Mouse (Mus musculus): ENCODE data around the gene Upk1a.
A peak's percentile ranks its signal among the peaks of the same experiment; 100 is the strongest.

Gene Upk1a

DNA sequence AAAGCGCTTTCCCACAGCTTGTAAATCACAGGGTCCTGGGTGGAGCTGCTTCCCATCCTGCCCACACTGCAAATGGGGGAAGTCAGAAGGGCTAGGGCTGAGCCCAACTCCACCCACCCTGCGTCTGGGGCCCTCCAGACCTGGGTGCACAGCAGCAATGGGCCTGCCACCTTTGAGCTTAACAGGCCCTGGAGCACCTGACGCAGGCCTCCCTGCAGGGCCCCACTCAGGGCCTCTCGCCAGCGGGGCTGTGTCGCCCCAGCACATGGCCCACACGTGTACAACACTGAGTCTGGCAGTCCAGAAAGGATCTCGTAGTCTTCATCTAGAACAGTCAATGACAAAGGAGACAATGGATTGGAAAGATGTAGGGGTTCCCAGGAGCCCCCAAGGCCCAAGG lies 32.7 kb downstream of the Upk1a start:
- no peak for DNase-seq (ENCODE audit: low read depth, low spot score)

DNA sequence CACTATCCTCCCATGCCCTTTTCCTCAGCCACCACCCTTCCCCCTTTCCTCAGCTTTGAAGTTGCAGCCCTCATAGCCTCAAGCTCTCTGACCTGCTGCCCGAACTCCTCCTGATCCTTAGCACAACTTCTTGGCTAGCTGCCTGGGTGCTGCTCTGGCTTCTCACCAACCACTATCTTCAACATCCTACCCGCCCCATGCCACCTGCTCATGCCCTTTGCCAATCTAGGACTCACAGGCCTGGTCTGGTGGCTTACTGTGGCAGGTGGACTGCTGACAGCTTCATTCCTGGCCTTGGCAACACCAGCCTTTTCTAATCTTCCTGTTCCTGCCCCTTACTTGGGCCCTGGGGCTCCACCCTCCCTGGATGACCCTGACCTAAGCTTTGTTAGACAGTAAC lies 39.7 kb downstream of the Upk1a start:
- no peak for DNase-seq (ENCODE audit: low read depth, low spot score)

DNA sequence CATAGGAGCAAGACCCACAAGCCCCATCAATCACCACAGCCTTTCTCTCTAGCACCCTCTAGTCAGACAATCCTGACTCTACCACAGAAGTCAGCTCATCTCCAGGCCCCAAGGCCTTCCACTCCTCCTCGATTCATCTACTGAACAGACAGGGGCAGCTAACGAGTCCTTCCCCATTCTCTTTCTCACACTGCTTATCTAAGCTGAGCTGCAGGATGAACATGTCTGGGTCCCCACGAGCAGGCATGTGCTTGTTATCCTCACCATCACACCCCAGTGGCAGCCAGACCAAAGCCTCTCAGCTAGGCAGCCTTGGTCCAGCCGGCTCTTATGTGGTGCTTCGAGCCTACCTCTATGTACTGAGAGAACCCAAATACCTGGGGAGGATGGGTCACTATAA lies 40.3 kb downstream of the Upk1a start:
- DNase-seq (ENCODE audit: low read depth, low spot score) = no peak

DNA sequence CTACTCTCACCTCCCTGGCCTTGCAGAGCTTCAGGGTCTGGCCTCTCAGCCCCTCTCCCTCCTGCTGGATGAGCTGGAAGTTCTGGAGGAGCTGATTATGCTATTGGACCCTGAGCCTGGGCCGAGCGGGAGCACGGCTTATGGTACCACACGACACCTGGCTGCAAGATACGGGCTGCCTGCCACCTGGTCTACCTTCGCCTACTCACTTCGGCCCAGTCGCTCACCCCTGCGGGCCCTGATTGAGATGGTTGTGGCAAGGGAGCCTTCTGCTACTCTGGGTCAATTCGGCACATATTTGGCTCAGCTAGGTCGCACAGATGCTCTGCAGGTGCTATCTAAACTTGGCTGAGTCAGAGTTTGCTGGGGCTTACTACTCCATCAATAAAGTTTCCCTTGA lies 45.1 kb downstream of the Upk1a start:
- DNase-seq (ENCODE audit: low read depth, low spot score) = no peak

DNA sequence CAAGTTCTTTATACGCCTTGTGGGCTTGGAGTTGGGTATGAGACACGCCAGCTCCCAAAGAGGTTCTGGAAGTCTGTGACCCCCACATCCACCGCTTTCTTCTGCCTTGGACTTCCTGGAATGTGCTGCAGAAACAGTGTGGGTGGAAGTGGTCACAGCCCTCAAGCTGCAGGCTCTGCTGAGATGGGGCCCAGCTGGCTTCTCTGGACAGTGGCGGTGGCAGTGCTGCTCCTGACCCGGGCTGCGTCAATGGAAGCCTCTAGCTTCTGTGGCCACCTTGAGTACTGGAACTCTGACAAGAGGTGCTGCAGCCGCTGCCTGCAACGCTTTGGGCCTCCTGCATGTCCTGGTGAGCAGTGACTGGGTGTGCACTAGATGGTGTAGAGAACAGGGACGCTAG lies 46.6 kb downstream of the Upk1a start:
- no peak for DNase-seq (ENCODE audit: low read depth, low spot score)

DNA sequence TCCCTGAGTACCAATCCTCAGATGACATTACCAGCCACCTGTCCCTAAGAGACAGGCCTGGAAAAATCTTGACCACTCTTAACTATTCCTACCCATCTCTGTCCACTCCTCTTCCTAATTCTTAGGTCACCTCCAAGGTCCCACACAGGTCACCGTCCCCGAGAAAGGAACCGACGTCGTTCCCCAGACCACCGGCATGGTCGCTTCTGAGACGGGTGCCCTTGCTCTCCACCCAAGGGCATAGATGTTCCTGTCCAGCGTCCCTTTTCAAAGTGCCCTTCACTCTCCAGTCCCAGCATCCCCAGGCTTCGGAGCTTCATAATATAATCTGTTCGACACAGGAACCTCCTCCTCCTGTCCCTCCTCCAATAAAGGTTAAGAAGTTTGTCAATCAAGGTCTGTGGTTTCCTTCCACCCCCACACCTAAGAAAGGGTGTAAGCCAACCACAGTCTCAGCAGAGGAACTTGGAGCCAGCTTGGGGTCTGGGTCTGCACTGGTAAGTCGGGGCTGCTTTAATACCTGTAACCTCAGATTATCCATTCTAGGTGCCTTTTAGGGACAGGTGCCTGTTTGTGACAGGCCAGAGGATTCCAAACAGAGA lies 47.6 kb downstream of the Upk1a start, which contains the start of gene Igflr1:
Gene Igflr1 (plus strand): TSS at position 458 of the 602 bp plus-strand sequence.
- DNase-seq (ENCODE audit: low read depth, low spot score) = no peak

DNA sequence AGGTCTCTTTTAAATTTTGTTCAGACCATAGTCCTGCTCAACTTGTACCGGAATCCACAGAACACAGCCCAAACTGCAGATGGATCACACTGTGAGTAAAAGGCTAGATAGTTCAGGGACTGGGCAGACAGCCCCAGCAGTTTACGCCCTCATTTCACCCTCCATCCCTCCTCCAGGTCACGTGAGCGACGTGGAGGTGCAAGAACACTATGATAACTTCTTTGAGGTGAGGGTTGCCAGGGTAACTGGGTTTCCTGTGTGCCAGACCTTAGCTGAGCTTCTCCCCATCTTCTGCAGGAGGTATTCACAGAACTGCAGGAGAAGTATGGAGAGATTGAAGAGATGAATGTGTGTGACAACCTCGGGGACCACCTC lies 48.8 kb downstream of the Upk1a start:
- no peak for DNase-seq (ENCODE audit: low read depth, low spot score)

DNA sequence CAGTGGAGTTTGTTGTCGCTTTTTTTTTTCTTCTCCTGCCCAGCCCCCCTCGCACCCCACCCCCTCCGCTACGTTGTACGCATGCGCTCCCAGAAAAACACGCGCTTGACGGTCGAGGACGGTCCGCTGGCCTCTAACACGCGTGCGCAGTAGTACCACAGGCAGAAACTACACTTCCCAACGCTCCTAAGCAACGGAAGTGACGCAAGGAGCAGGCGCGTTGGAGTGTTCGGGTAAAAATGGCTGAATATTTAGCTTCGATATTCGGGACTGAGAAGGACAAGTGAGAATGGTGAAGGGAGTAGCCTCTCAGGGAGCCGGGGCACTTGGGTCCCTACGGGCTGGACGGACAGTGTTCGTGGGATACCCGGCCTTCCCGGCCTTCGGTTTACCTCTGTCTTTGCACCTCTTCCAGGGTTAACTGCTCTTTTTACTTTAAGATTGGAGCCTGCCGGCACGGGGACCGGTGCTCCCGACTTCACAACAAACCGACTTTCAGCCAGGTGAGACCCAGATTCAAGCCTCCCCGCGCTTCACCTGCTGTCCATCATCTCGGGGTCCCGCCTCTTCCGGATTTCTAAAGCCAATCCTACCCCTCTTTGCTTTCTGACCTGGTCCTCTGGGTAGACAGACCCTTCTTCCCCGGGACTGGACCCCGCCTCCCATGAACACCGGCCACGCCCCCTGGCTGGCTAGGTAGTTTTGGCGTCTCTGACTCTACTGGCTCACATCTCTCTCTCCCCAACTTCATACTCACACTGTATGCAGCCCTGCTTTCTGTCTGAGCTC lies 49.3 kb downstream of the Upk1a start, which contains the start of the genes U2af1l4, Gm49396 and Psenen:
Gene U2af1l4 (plus strand): TSS at position 185 of the 789 bp plus-strand sequence.
Gene Gm49396 (plus strand): TSS at position 228 of the 789 bp plus-strand sequence.
Gene Psenen (minus strand): TSS at position 511 of the 789 bp plus-strand sequence.
- DNase-seq (ENCODE audit: low read depth, low spot score) = peak; percentile 99

DNA sequence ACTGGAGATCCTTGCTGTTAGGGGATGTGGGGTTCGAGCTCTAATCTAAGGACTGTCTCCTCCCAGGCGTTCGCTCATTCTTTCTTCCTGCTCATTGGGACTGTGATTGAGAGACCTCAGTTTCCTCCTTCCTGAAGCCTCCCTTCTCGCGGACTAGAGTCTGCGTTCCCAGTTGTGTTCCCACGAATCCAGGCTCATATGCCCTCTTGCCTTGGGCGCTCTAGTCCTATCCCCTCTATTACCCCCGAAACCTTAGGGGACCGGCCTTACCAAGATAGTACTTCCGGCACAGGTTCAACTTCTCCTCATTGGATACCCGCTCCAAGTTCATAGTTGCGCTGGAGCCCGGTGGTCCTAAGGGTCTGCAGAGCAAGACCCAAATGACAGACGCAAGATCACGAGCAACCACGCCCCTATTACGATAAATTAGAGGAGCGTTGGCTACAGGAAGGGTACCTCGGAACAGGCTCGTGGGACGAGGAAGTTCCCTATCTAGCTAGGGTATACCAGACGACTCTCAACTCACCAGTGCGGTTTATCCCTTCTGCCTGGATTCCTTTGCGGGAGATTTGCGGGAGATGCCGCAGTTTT lies 50.0 kb downstream of the Upk1a start:
- no peak for DNase-seq (ENCODE audit: low read depth, low spot score)

DNA sequence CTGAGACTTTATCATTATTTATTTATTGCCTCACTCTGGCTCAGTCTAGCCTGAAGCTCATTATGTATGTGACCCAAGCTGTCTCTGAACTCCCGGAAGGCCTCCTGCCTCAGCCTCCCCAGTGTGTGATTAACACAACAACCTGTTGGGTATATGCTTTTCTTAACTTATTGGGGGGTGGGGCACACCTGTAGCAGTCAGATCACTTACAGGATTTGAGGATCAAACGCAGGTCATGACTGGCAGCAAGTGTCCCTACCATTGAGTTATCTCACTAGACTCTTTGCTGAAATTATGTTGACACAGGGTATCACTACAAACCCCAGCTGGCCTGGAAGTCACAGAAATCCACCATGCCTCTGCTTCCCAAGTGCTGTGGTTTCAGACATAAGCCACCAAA lies 52.4 kb downstream of the Upk1a start:
- DNase-seq (ENCODE audit: low read depth, low spot score) = no peak

DNA sequence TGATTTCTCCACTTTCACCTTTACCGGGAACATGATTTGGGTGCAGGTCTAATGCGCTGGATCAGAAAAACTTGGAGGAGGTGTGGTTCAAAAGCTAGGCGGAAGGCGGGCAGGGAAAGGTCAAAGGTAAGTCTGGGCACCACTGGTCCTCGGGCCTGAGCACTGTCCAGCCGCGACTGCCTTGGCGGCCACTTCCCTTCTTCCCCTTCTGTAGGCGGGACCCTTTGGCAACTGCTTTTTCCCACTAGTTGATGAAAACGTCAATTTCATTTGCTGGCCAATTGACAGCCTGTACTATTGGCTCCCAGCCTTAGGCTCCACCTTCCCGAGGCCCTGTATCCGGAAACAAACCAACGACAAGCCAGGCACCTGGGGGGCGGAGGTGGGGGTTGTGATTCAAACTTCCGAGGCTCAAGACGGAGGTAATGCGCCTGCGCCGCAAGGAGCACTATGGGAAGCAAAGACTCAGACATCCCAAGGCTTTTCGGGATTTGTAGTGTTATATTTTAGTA lies 53.1 kb downstream of the Upk1a start, which contains the start of gene Lin37:
Gene Lin37 (minus strand): TSS at position 396 of the 512 bp plus-strand sequence.
- peak; percentile 97 for DNase-seq (ENCODE audit: low read depth, low spot score)

DNA sequence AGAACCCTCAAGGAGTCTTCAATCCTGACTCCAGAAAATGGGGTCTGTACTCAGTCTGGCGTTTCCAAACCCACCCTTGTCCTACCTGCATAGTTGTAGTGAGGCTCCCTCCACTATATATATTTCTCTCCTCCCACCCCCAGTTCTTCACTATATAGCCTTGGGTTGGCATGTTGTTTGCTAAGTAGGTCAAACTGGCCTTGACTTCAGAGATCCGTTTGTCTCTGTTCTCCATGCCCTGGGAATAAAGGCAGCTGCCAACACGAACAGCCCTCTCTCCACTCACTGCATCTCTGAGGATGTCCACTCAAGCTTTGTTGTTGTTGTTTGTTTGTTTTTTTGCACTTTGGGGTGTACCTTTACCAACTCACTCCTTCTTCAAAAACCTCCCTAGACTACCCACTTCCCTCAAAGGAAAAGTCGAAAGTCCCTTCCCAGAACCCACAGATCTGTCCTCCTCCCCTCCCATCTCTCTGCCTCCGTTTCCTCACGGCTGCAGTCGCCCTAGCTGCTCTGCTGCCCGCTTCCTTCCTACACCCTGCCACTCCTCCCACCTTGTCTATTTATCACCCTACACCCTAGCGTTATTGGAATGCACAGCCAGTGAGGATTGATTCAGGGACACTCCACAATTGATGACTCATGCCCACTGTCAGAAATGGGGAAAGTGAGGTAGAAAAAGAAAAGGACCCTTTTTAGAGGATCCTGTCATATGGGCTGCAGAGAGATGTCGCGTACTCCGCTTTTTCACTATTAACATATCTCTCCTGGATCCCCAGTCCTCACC lies 53.8 kb downstream of the Upk1a start:
- DNase-seq (ENCODE audit: low read depth, low spot score) = no peak

DNA sequence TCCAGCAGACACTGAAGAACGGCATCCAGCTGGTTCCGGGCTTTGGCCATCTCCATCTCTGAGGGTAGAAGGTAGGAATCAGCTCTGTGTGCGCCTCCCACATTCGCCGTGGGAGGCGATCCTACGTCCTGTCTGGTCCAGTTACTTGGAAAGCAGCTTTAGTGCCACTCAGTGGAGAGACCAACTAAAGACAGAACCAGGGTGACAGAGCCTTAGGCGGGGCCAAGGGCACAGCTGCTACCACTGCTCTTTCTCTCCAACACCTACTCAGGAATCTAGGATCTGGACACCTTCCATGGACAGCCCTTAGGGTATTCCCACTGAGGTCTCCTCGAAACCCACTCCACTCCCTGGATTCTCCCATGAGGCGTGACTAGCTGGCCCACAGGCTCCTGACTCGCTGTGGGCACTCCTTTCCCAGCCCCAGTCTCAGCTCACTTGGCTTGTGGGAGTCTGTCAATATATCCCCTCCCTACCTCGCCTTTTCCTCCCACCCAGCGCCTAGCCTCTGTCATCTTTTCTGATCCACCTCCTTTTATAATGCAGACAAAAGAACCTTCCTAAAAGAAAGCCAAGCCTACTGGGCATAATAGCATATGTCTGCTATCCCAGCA lies 54.6 kb downstream of the Upk1a start:
- no peak for DNase-seq (ENCODE audit: low read depth, low spot score)

DNA sequence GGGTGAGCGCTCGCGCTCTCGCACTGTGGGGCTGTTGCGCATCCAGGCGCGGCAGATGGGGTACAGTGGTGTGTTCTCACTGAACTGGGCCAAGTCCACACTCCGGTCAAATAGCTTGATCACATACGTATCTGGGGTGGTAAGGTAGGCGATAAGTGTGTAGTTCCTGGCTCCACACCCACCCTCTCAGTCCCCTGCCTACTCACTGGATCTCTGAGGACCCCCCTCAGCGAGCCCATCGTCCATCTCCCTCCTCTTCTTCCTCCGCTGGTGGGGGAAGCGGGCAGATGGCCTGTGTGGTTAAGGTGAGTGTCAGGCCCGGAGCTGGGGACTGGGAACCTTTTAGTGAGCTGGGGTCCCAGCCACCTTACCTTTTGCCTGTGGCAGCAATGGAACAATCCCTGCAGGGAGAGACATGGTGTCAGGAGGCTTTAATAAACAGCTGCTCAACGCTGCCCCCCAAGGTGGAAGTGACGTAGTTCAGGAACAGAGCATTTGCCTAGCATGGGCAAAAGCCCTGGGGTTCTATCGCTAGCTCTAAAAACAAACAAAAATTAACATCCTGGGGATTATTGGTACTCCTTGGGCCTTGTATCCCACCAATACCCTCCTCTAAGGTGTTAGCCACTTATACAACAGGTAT lies 55.6 kb downstream of the Upk1a start:
- no peak for DNase-seq (ENCODE audit: low read depth, low spot score)

DNA sequence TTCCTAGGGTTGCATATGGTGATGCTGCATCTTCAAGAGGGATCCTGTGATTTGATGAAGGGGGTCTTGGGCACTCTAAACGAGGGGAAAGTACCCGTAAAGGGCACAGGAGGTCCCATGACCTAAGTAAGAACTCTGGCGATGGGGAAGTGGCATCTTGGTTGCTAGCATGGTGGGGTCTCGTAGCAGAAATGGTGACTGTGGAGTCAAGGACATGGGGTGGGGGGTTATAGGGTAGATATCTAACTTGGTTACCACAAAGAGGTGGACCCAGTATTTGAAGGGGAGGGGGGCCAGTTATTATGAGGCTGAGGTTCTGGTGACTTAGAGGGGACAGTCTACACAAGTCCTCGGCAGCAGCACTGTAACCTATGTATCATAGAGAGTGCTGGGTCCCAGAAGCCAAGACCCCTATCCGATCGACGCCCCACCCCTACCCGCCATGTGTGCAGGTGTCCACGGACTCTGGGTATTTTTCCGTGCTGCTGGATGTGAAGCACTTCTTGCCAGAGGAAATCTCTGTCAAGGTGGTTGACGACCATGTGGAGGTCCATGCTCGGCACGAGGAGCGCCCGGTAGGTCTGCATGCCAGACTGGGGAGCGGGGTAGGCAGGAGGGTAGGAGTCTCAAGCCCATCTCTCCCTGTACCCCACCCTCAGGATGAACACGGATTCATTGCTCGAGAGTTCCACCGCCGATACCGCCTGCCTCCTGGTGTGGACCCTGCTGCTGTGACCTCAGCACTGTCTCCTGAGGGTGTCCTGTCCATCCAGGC lies 58.6 kb downstream of the Upk1a start:
- no peak for DNase-seq (ENCODE audit: low read depth, low spot score)

Data from mesoderm, embryonic 11.5 days (tissue).